Mouse (Mus musculus): ENCODE data around the gene Psd.

- TF ChIP-seq POLR2A (IDR thresholded peaks at IDR 0.05; ENCODE audit: borderline replicate concordance, low read depth, low read length) (no peak), CTCF (IDR thresholded peaks at IDR 0.05; ENCODE audit: low read depth, low read length) (no peak)
Measured at GRCm38 (mm10) chr19:46333906-46334305, 7.0 kb upstream of the Psd start.
